ENCODE assay signal across 21 mouse cellular contexts in genomic region chr2:159361371-159361770, GRCm38 (mm10).
DNase-seq lines count a peak whose midpoint lies in the region; ATAC-seq lines count a peak whose summit lies in the region.
"Had no signal": no experiment of that assay in that cellular context is flagged by ENCODE, and none has a peak within 500 bp of the region (broad histone marks: within the 10 kb centered on the region; RNA-seq: fewer than 3 reads in every experiment).

No protein-coding gene starts in this region.

- DNase-seq in frontal cortex, postnatal 25 days (ENCODE audit: low spot score in 2 of 2) = no peak
- peak; percentile 58 for DNase-seq in heart, adult 11 months
- no peak for DNase-seq in heart, adult 9 months (ENCODE audit: low spot score in 2 of 2)
- peak; percentile 44 to 60 for DNase-seq in right cerebral cortex, postnatal 10 days (ENCODE audit: low spot score in 2 of 2)
- DNase-seq in right cerebral cortex, postnatal 25 days = no peak
- peak; percentile 69 for DNase-seq in telencephalon, adult 2 months (ENCODE audit: low read depth, low spot score)
- DNase-seq: adrenal gland, postnatal 10 days; adrenal gland, postnatal 36 days; B cell, adult 2 months; cerebellum, adult 11 months; cerebellum, adult 8-10 months; gastrocnemius, postnatal 10 days; gastrocnemius, postnatal 36 days; heart, postnatal 10 days; heart, postnatal 36 days had no signal

- ATAC-seq in frontal cortex, adult (ENCODE audit: low TSS enrichment) = peak; percentile 98
- ATAC-seq: forebrain, embryonic 13.5 days; forebrain, embryonic 16.5 days; hindbrain, embryonic 16.5 days; intestine, embryonic 15.5 days; Patski had no signal

Comparison
In these comparisons a context has a peak if more than half of its experiments do, and no peak if none do; other contexts are left out.
1. DNase-seq: peak in heart, adult 11 months (single experiment), right cerebral cortex, postnatal 10 days (2 of 2) and telencephalon, adult 2 months (single experiment); none in frontal cortex, postnatal 25 days (0 of 2), heart, adult 9 months (0 of 2) and right cerebral cortex, postnatal 25 days (single experiment).